Mouse (Mus musculus) brain, embryonic 14.5 days (tissue): ENCODE measurements around the gene Cbx7. TPM values are rescaled to one million over a fixed set of nuclear protein-coding genes. Genes with fewer than 3 reads are reported as not detected.
"Not testable (repeated sequence)": the region's sequence is repeated elsewhere in the genome, so short reads cannot be mapped to it uniquely, and the experiment has no call there.

Experiments
- DNase-seq: peaks from one replicate; pipeline ENCODE4 v3.0.0-alpha.2; 2011; ENCODE audit warnings: low read depth
- CTCF ChIP-seq: fragments of 200-500 bp; IDR thresholded peaks from 2 replicates; pipeline ENCODE4 v1.5.1; 2012; ENCODE audit warnings: inconsistent platforms, mild to moderate bottlenecking, moderate library complexity, borderline replicate concordance; ENCODE audit not compliant: insufficient read depth, insufficient read length; ENCODE audit errors: extremely low read depth
- POLR2A ChIP-seq: fragments of 200-500 bp; IDR thresholded peaks from 2 replicates; pipeline ENCODE4 v1.6.1; 2012; ENCODE audit warnings: mild to moderate bottlenecking, inconsistent platforms, borderline replicate concordance; ENCODE audit not compliant: poor library complexity, insufficient read depth, insufficient read length, severe bottlenecking; ENCODE audit errors: extremely low read depth
- polyA plus RNA-seq: library from polyadenylated mRNA; depleted of rRNA; stranded (reverse); fragments of >200 nt; gene quantifications from 2 replicates; pipeline ENCODE4 v1.2.3, GENCODE M21; 2012

Gene Cbx7
- polyA plus RNA-seq, 1 experiment = 10.9 TPM

GRCm38 (mm10) chr15:79928316-79928715, 42.6 kb downstream of the Cbx7 start:
- DNase-seq = no peak
- TF ChIP-seq POLR2A (no peak), CTCF (no peak)

GRCm38 (mm10) chr15:79927637-79928122, 43.2 kb downstream of the Cbx7 start:
- DNase-seq = peak; percentile 94
- no peak for TF ChIP-seq POLR2A
- TF ChIP-seq CTCF = no peak

- DNase-seq = no peak
- TF ChIP-seq CTCF (no peak), POLR2A (no peak)
Observed at GRCm38 (mm10) chr15:79926856-79927416, 44.0 kb downstream of the Cbx7 start.

- no peak for TF ChIP-seq POLR2A
- no peak for TF ChIP-seq CTCF
Observed at GRCm38 (mm10) chr15:79919787-79920186, 51.1 kb downstream of the Cbx7 start.

GRCm38 (mm10) chr15:79918485-79918884, 52.4 kb downstream of the Cbx7 start:
- TF ChIP-seq CTCF (no peak), POLR2A (no peak)
- no peak for DNase-seq

More at GRCm38 (mm10) chr15:79919787-79920186, 51.1 kb downstream of the Cbx7 start:
- DNase-seq = no peak

GRCm38 (mm10) chr15:79917111-79917720, 53.7 kb downstream of the Cbx7 start:
- TF ChIP-seq POLR2A (no peak), CTCF (no peak)
- no peak for DNase-seq

- no peak for TF ChIP-seq POLR2A
- no peak for TF ChIP-seq CTCF
- DNase-seq = no peak
Observed at GRCm38 (mm10) chr15:79916150-79916549, 54.8 kb downstream of the Cbx7 start.

- peak; percentile 70 for DNase-seq
- TF ChIP-seq CTCF = no peak
- TF ChIP-seq POLR2A = no peak
Observed at GRCm38 (mm10) chr15:79914357-79914756, 56.6 kb downstream of the Cbx7 start.

- TF ChIP-seq CTCF = no peak
- TF ChIP-seq POLR2A = no peak
- no peak for DNase-seq
Observed at GRCm38 (mm10) chr15:79913761-79914346, 57.1 kb downstream of the Cbx7 start.

GRCm38 (mm10) chr15:79911339-79911738, 59.6 kb downstream of the Cbx7 start:
- TF ChIP-seq CTCF = no peak
- no peak for TF ChIP-seq POLR2A
- DNase-seq = no peak

GRCm38 (mm10) chr15:79910812-79911211, 60.1 kb downstream of the Cbx7 start:
- DNase-seq = not testable (repeated sequence)

GRCm38 (mm10) chr15:79909006-79909405, 61.9 kb downstream of the Cbx7 start:
- DNase-seq = not testable (repeated sequence)
